ENCODE assay signal across 15 mouse cellular contexts in genomic region chr1:185216762-185217161, GRCm38 (mm10). TPM values are rescaled to one million over a fixed set of nuclear protein-coding genes. Genes with fewer than 3 reads are reported as not detected.
A peak's percentile ranks its signal among the peaks of the same experiment; 100 is the strongest.
DNase-seq lines count a peak whose midpoint lies in the region; ATAC-seq and TF ChIP-seq lines count a peak whose summit lies in the region.
"Had no signal": no experiment of that assay in that cellular context is flagged by ENCODE, and none has a peak within 500 bp of the region (broad histone marks: within the 10 kb centered on the region; RNA-seq: fewer than 3 reads in every experiment).

No protein-coding gene starts in this region.

- no peaks in the 10 kb centered on the region for H3K27me3 ChIP-seq in intestine, embryonic 15.5 days (replicated peaks)
- H3K27me3 ChIP-seq in intestine, postnatal 0 days (replicated peaks; ENCODE audit: control insufficient read depth, insufficient read depth, low read length): no peaks in the 10 kb centered on the region
- no peaks in the 10 kb centered on the region for H3K27me3 ChIP-seq in limb, embryonic 10.5 days (ENCODE audit: low read depth, poor library complexity, severe bottlenecking)
- H3K27me3 ChIP-seq: heart, embryonic 13.5 days had no signal

- no peak overlapping the region for H3K4me2 ChIP-seq in intestine, embryonic 15.5 days (replicated peaks)
- H3K4me2 ChIP-seq in intestine, postnatal 0 days (replicated peaks; ENCODE audit: low read depth): no peak overlapping the region
- H3K4me2 ChIP-seq: heart, embryonic 13.5 days; midbrain, embryonic 11.5 days had no signal

- H3K79me2 ChIP-seq in macrophage (ENCODE audit: inconsistent target): peaks cover 100% of the 10 kb centered on the region

- no peak overlapping the region for H3K4me3 ChIP-seq in intestine, embryonic 15.5 days (replicated peaks)
- H3K4me3 ChIP-seq in intestine, postnatal 0 days (ENCODE audit: low read depth, low read length): no peak overlapping the region
- H3K4me3 ChIP-seq in bone marrow macrophage, adult 2 months (ENCODE audit: insufficient read depth, low read length): no peak overlapping the region
- H3K4me3 ChIP-seq in limb, embryonic 10.5 days: no peak overlapping the region
- no peak overlapping the region for H3K4me3 ChIP-seq in macrophage (ENCODE audit: inconsistent target)
- H3K4me3 ChIP-seq: erythroblast, embryonic 14.5 days; heart, embryonic 13.5 days had no signal

- no peak for TF ChIP-seq CTCF in intestine, postnatal 0 days (IDR thresholded peaks at IDR 0.05; ENCODE audit: low read depth)
- TF ChIP-seq CTCF in bone marrow macrophage, adult 2 months (IDR thresholded peaks at IDR 0.05; ENCODE audit: low read depth, low read length): no peak

- DNase-seq in limb, embryonic 10.5 days (ENCODE audit: low spot score): no peak
- no peak for DNase-seq in right cerebral cortex, postnatal 14 days
- DNase-seq in cerebellum, adult 18-20 months: no peak
- DNase-seq: adrenal gland, postnatal 14 days; cerebellum, adult 9-10 months; kidney, postnatal 4 days; lung, adult 18-20 months had no signal

- 21% methylated on average over 2 of the region's 2 CpGs for WGBS in intestine, embryonic 15.5 days
- WGBS in intestine, postnatal 0 days: 28% methylated on average over 2 of the region's 2 CpGs
- 18% methylated on average over 2 of the region's 2 CpGs for WGBS in limb, embryonic 10.5 days
- WGBS in macrophage (ENCODE audit: missing documents): 83% methylated on average over 2 of the region's 2 CpGs

- no peaks in the 10 kb centered on the region for H3K9me3 ChIP-seq in intestine, embryonic 15.5 days
- no peaks in the 10 kb centered on the region for H3K9me3 ChIP-seq in intestine, postnatal 0 days (ENCODE audit: control insufficient read depth)
- no peaks in the 10 kb centered on the region for H3K9me3 ChIP-seq in limb, embryonic 10.5 days (replicated peaks)
- H3K9me3 ChIP-seq: heart, embryonic 13.5 days had no signal

- H3K9ac ChIP-seq in intestine, embryonic 15.5 days: no peak overlapping the region
- H3K9ac ChIP-seq in intestine, postnatal 0 days (ENCODE audit: low read depth, low read length): no peak overlapping the region
- H3K9ac ChIP-seq: heart, embryonic 13.5 days had no signal

- ATAC-seq in intestine, embryonic 15.5 days: peak; percentile 77
- no peak for ATAC-seq in intestine, postnatal 0 days
- ATAC-seq: forebrain, embryonic 14.5 days had no signal

- H3K36me3 ChIP-seq in intestine, embryonic 15.5 days: no peaks in the 10 kb centered on the region
- H3K36me3 ChIP-seq in intestine, postnatal 0 days (ENCODE audit: control insufficient read depth, insufficient read depth): peaks cover 7% of the 10 kb centered on the region
- H3K36me3 ChIP-seq in limb, embryonic 10.5 days: peaks cover 17% of the 10 kb centered on the region
- peaks cover 9% of the 10 kb centered on the region; the same call in 1 of the 2 replicates for H3K36me3 ChIP-seq in macrophage (ENCODE audit: inconsistent target)

- H3K4me1 ChIP-seq in intestine, embryonic 15.5 days (replicated peaks): 0 out of 2 replicates have a peak, but pooled peaks cover 6% of the 10 kb centered on the region
- 0 out of 2 replicates have a peak, but pooled peaks cover 4% of the 10 kb centered on the region for H3K4me1 ChIP-seq in intestine, postnatal 0 days (replicated peaks; ENCODE audit: control insufficient read depth, insufficient read depth, low read length)
- H3K4me1 ChIP-seq in bone marrow macrophage, adult 2 months (ENCODE audit: control insufficient read depth, insufficient read depth, low read length): peaks cover 33% of the 10 kb centered on the region
- peaks cover 28% of the 10 kb centered on the region for H3K4me1 ChIP-seq in limb, embryonic 10.5 days

- no peak overlapping the region for H3K27ac ChIP-seq in intestine, embryonic 15.5 days
- no peak overlapping the region for H3K27ac ChIP-seq in intestine, postnatal 0 days (ENCODE audit: low read depth, low read length)
- H3K27ac ChIP-seq in bone marrow macrophage, adult 2 months (ENCODE audit: insufficient read depth, low read depth, low read length): peak overlapping the region; percentile 62
- H3K27ac ChIP-seq in limb, embryonic 10.5 days: peak overlapping the region; percentile 21; the same call in 1 of the 2 replicates
- 0 out of 2 replicates have a peak overlapping the region, but pooled peaks have one; percentile 16 for H3K27ac ChIP-seq in macrophage
- H3K27ac ChIP-seq: heart, embryonic 13.5 days had no signal

- TF ChIP-seq POLR2A in bone marrow macrophage, adult 2 months (IDR thresholded peaks at IDR 0.05; ENCODE audit: borderline replicate concordance, low read depth, low read length): no peak

RNA-seq across cellular contexts. Expression of gene Rab3gap2, which starts 12.8 kb away (rescaled TPM):
- 24.5 and 24.6 TPM in 2 replicates for polyA plus RNA-seq in intestine, embryonic 15.5 days (2015; fragmentation: Nextera tagmentation; extraction: Ambion mirVana)
- polyA plus RNA-seq in intestine, postnatal 0 days (2015; fragmentation: Nextera tagmentation; extraction: Ambion mirVana): 15.8 and 17.0 TPM in 2 replicates
- polyA plus RNA-seq in bone marrow macrophage, adult 2 months (2012; ENCODE audit: insufficient read depth, insufficient read length, missing spikeins): 50.9 and 56.4 TPM in 2 replicates
- polyA plus RNA-seq in limb, embryonic 10.5 days (2016; fragmentation: Nextera tagmentation; extraction: Ambion mirVana): 17.7 and 20.6 TPM in 2 replicates
- 100 to 1,000 TPM in 25 of 26 experiments, 10 to 100 TPM in 1; 78.3 to 649 (median 315) TPM for total RNA-seq in macrophage (2018; cell fraction: chromatin; rRNA removed)
- total RNA-seq in macrophage (2018; cell fraction: cytosol; rRNA removed): 10 to 100 TPM; 44.8 to 85.2 (median 66.4) TPM
- total RNA-seq in macrophage (2018; cell fraction: nucleus; rRNA removed): 100 to 1,000 TPM in 25 of 26 experiments, 10 to 100 TPM in 1; 91.8 to 346 (median 183) TPM
- polyA plus RNA-seq in macrophage (2018): 38.2 to 47.1 TPM (median 46.8 TPM) in 3 replicates

Comparison
In these comparisons a context has a peak if more than half of its experiments do, and no peak if none do; other contexts are left out.
1. H3K27ac ChIP-seq: peak in bone marrow macrophage, adult 2 months (single experiment), limb, embryonic 10.5 days (single experiment) and macrophage (single experiment); none in intestine, embryonic 15.5 days (single experiment) and intestine, postnatal 0 days (single experiment).